Comparison of ENCODE assay signal across 10 mouse cellular contexts in the genomic region with DNA sequence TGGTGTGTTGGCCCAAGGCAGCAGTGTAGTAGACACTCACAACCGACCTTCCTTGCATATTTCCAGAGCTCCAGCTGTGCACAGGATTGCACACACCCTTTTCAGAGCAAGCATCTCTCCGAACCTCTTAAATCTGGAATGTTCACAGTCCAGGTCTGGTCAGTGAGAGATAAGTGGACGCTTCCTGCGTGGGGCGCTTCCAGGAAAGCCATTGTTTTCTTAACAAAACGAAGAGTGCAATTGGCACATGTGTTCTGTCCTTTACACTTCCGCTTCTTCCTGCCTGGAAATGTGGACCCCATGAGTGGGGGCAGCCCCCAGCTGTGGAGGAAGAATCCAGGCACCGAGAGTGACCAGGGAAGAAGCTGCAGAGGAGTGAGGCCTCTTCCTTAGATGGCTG. TPM values are rescaled to one million over a fixed set of nuclear protein-coding genes. Genes with fewer than 3 reads are reported as not detected.
DNase-seq lines count a peak whose midpoint lies in the region; ATAC-seq and TF ChIP-seq lines count a peak whose summit lies in the region.
"Had no signal": no experiment of that assay in that cellular context is flagged by ENCODE, and none has a peak within 500 bp of the region (broad histone marks: within the 10 kb centered on the region; RNA-seq: fewer than 3 reads in every experiment).

No protein-coding gene starts in this region.

- intact Hi-C loops in heart, adult 2 months (cut with DNase I) = loop anchor here (5.0 kb wide), 1 partner anchor 44 kb away; no protein-coding TSS in a partner anchor
- intact Hi-C loops in heart, postnatal 25 days (cut with DNase I) = loop anchor here (5.0 kb wide), 1 partner anchor 44 kb away; no protein-coding TSS in a partner anchor

- peaks cover 6% of the 10 kb centered on the region; the same call in 1 of the 2 replicates for H3K9me3 ChIP-seq in heart, embryonic 12.5 days (replicated peaks)
- H3K9me3 ChIP-seq in kidney, embryonic 15.5 days (replicated peaks) = no peaks in the 10 kb centered on the region
- H3K9me3 ChIP-seq: heart, embryonic 13.5 days had no signal

- DNase-seq in heart, adult 2 months = peak; percentile 19 to 30
- no peak for DNase-seq in heart, postnatal 25 days (ENCODE audit: low spot score)
- DNase-seq in lung, postnatal 14 days = peak; percentile 32
- DNase-seq in thymus, postnatal 10 days (ENCODE audit: low spot score in 2 of 2) = no peak
- DNase-seq in cerebellum, adult 18-20 months = no peak
- DNase-seq: cerebellum, adult 11 months had no signal

- TF ChIP-seq EP300 in heart, adult 2 months (IDR thresholded peaks at IDR 0.05; ENCODE audit: insufficient read depth, low read depth, low read length) = 0 out of 2 replicates have a peak, but pooled peaks have one; percentile 36

- no peak for TF ChIP-seq CTCF in heart, adult 2 months (IDR thresholded peaks at IDR 0.05)

- peak; percentile 69 for ATAC-seq in heart, embryonic 12.5 days (ENCODE audit: insufficient number of reproducible peaks, low FRiP score)
- ATAC-seq in kidney, embryonic 15.5 days (replicated peaks; ENCODE audit: low FRiP score) = 0 out of 2 replicates have a peak, but pooled peaks have one; percentile 40
- ATAC-seq in CD4-positive, CD25-positive, alpha-beta regulatory T cell, adult 4 months = no peak

- no peaks in the 10 kb centered on the region for H3K27me3 ChIP-seq in heart, adult 2 months (ENCODE audit: control insufficient read depth, insufficient read depth, low read length)
- H3K27me3 ChIP-seq in heart, embryonic 12.5 days (replicated peaks) = peaks cover 5% of the 10 kb centered on the region; the same call in 1 of the 2 replicates
- H3K27me3 ChIP-seq in kidney, embryonic 15.5 days = no peaks in the 10 kb centered on the region

- no peak overlapping the region for H3K4me3 ChIP-seq in heart, adult 2 months
- H3K4me3 ChIP-seq in heart, embryonic 12.5 days = no peak overlapping the region
- H3K4me3 ChIP-seq in kidney, embryonic 15.5 days (replicated peaks) = no peak overlapping the region
- H3K4me3 ChIP-seq: heart, embryonic 13.5 days had no signal

- no peaks in the 10 kb centered on the region; the same call in 1 of the 2 replicates for H3K4me1 ChIP-seq in heart, adult 2 months (ENCODE audit: control insufficient read depth, insufficient read depth, low read length)
- H3K4me1 ChIP-seq in heart, embryonic 12.5 days (replicated peaks) = peaks cover 9% of the 10 kb centered on the region
- H3K4me1 ChIP-seq in kidney, embryonic 15.5 days = no peaks in the 10 kb centered on the region

- H3K36me3 ChIP-seq in heart, adult 2 months (ENCODE audit: control insufficient read depth, insufficient read depth, low read length) = no peaks in the 10 kb centered on the region
- no peaks in the 10 kb centered on the region for H3K36me3 ChIP-seq in heart, embryonic 12.5 days
- no peaks in the 10 kb centered on the region for H3K36me3 ChIP-seq in kidney, embryonic 15.5 days
- H3K36me3 ChIP-seq: heart, embryonic 13.5 days had no signal

- WGBS in heart, adult 2 months = 25% methylated on average over 8 of the region's 8 CpGs
- WGBS in heart, embryonic 12.5 days = 23% methylated on average over 8 of the region's 8 CpGs
- WGBS in kidney, embryonic 15.5 days = 69% methylated on average over 8 of the region's 8 CpGs

- H3K79me2 ChIP-seq in heart, adult 2 months (replicated peaks; ENCODE audit: control insufficient read depth, insufficient read depth, low read length) = no peaks in the 10 kb centered on the region

- no peak overlapping the region for H3K27ac ChIP-seq in heart, adult 2 months
- no peak overlapping the region for H3K27ac ChIP-seq in heart, embryonic 12.5 days (ENCODE audit: poor library complexity, severe bottlenecking)
- H3K27ac ChIP-seq in kidney, embryonic 15.5 days = no peak overlapping the region
- H3K27ac ChIP-seq: heart, embryonic 13.5 days had no signal

- TF ChIP-seq POLR2A in heart, adult 2 months (IDR thresholded peaks at IDR 0.05; ENCODE audit: insufficient read depth, low read depth, low read length) = peak; percentile 23; the same call in 1 of the 2 replicates

- H3K9ac ChIP-seq in heart, adult 2 months (ENCODE audit: low read depth, low read length) = no peak overlapping the region
- no peak overlapping the region for H3K9ac ChIP-seq in heart, embryonic 12.5 days
- no peak overlapping the region for H3K9ac ChIP-seq in kidney, embryonic 15.5 days
- H3K9ac ChIP-seq: heart, embryonic 13.5 days had no signal

- H3K4me2 ChIP-seq in heart, embryonic 12.5 days = no peak overlapping the region
- no peak overlapping the region for H3K4me2 ChIP-seq in kidney, embryonic 15.5 days
- H3K4me2 ChIP-seq: heart, embryonic 13.5 days had no signal

RNA-seq across cellular contexts. Expression of gene Hhex, which starts 47.1 kb away (rescaled TPM):
- total RNA-seq in heart, adult 2 months (2021) = 1 to 10 TPM; 2.2 to 4.2 TPM
- polyA plus RNA-seq in heart, adult 2 months (2012; rRNA removed) = 2.0 and 2.3 TPM in 2 replicates
- 1 to 10 TPM; 3.8 to 4.8 TPM for total RNA-seq in heart, postnatal 25 days (2021)
- 13.4 and 14.0 TPM in 2 replicates for polyA plus RNA-seq in heart, embryonic 12.5 days (2016; fragmentation: Nextera tagmentation; extraction: Ambion mirVana)
- 17.4 and 19.9 TPM in 2 replicates for polyA plus RNA-seq in kidney, embryonic 15.5 days (2015; fragmentation: Nextera tagmentation; extraction: Ambion mirVana)
- polyA plus RNA-seq in CD4-positive, CD25-positive, alpha-beta regulatory T cell, adult 4 months (2017; shearing (Covaris generic)) = under 1 TPM; 0.16 to 0.39 TPM

Comparison
In these comparisons a context has a peak if more than half of its experiments do, and no peak if none do; other contexts are left out.
1. DNase-seq: peak in heart, adult 2 months (2 of 2) and lung, postnatal 14 days (single experiment); none in heart, postnatal 25 days (single experiment), thymus, postnatal 10 days (0 of 2) and cerebellum, adult 18-20 months (0 of 2).